Mouse (Mus musculus): ENCODE data around the gene Gnb1.
"Not testable (repeated sequence)": the region's sequence is repeated elsewhere in the genome, so short reads cannot be mapped to it uniquely, and the experiment has no call there.

Gnb1 gene

GRCm38 (mm10) chr4:155490990-155491504 is at the start of gene Gnb1:
Gene Gnb1 (plus strand): TSS chr4:155491361.
- DNase-seq (ENCODE audit: low spot score), result peak; percentile 89

GRCm38 (mm10) chr4:155442808-155443207 is 48.4 kb upstream of the Gnb1 start:
- DNase-seq (ENCODE audit: low spot score), result no peak

DNA sequence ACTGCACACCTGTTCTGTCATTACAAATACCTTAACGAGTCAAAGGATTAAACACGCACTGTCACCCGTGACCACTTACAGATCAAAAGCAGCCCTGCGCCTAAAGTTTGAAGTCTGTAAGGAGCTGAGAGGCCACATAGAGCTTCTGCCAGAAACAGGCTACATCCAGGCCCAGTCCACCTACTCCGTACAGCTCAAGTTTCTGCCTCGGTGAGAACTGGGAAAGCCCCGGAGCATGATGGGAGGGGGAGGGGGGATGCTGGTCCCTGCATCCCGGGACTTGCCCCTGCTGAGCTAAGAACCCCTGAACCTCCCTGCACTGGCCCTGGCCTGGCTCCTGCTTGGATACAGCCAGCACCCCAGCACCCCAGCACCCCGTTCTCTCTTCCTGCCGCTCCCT is 39.6 kb upstream of the Gnb1 start:
- peak; percentile 31 for DNase-seq (ENCODE audit: low spot score)

DNA sequence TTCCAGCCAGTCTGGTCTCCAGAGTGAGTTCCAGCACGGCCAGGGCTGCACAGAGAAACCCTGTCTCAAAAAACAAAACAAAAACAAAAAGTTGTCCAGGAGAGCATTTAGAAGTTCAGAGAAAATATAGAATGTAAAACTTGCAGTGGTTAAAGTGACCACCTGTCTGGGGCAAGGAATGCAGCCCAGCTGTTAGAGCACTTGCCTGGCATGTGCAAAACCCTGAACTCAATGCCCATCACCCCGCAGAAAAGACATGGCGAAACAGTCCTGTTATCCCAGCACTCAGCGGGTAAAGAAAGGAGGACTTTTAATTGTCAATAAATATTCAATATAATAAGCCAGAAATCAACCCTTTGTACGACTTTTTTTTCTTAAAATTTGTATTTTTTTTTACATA is 32.6 kb upstream of the Gnb1 start:
- DNase-seq (ENCODE audit: low spot score), result no peak

DNA sequence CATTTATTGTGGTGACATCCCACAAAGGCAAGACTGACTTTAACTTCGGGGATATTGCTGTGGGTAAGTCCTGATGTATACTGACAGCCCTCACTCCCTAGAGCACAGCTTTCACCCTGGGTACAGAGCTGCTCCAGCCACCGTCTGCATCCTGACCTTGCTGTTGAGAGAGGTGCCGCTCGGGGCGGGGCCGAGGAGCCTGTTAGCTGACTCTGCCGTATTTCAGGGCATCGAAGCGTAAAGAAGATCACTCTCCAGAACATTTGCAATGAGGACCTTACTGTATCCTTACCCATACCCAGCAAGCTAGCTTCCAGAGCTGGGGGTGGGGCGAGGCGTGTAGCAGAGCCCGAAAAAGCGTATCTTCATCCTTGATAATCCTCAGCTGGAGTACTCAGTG is 28.1 kb upstream of the Gnb1 start:
- no peak for DNase-seq (ENCODE audit: low spot score)

- no peak for DNase-seq (ENCODE audit: low spot score)
Measured at GRCm38 (mm10) chr4:155463611-155464010, 27.6 kb upstream of the Gnb1 start.

DNA sequence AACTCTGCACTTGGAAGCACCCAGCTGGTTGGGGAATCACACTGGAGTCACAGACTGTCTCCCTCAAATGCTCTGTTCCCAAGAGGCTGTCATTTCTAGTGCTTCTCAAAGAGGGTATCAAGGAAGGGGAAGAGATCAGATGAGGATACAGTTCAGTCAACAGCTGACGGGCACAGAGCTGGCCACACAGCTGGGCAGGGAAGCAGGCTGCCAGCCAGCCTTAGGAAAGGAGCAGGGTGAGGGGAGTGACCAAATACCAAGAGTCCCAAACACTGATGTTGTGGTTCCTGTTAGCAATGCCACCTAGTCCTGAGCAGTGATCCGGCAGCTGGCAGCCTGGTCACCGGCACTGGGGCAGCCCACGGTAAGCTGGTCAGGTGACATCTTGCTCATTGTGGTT is 27.1 kb upstream of the Gnb1 start:
- DNase-seq (ENCODE audit: low spot score), result no peak

DNA sequence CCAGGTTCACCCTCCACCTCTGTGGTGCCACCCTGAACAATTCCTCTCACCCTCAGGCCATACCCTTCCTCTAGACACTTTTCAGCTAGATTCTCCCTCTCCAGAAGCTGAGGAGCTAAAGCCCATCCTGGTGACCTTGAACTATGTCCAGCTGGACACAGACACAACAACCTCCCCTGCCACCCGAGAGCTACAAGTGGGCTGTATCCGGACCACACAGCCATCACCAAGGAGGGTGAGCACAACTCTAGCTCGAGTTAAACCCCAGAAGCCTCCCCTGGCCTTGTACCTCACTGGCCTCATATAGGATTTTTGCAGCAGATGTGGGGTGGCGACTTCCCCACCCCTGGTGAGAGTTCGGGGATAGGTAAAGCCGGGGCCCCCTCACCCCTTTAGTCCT is 25.6 kb upstream of the Gnb1 start:
- no peak for DNase-seq (ENCODE audit: low spot score)

- DNase-seq (ENCODE audit: low spot score), result no peak
Measured at GRCm38 (mm10) chr4:155466080-155466479, 25.1 kb upstream of the Gnb1 start.

DNA sequence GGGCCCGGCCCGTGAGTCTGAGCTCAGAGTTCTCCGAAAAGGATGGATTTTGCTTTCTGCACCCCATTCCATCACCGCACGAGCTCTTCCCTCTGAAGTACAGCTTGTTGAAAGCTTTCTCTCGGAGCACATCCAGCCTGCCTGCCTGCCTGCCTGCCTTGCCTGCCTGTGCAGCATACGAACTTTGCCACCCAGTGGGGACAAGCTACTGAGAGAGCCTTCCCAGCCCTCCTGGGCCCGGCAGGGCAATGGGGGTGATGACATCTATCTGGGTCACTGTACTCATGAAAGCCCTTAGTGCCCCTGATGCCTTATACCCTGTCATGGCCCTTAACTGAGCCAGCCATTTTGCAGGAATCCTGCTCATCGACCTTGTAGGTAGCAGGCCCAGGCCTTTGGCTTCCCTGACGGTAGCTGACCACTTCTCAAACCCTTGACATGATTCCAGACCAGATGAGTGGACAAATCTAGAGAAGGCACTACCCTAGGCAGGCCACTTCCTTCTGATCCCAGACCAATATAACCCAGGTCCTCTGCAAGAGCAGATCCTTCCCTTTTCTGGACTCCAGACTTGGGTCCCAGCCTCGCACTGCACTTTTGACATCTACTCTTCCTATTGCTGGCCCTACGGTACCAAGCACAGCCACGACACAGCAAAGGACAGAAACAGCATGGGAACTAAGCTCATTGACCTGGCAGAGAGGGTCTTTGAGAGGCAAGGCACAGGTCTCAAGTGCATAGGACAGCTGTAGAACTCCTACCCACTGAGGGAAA is 23.7 kb upstream of the Gnb1 start:
- no peak for DNase-seq (ENCODE audit: low spot score)

DNA sequence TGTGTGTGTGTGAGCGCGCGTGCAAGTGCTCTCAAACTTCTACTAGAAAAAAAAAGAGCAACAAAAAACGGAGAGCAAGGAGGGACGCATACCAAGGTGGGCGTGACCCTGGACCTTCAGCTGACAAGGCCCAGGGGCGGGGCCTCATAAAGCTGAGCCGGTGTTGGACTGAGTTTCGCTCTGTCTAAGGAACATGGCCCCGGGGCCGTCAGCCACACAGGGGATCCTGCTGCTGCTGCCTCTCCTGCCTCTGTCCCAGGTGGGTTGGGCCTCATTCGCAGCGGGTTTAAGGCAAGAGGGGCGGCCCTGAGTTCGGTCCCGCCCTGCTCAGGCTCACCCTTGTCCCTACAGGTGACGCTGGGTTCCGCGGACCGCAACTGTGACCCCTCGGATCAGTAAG is 22.2 kb upstream of the Gnb1 start, which contains the start of gene Tmem52:
Tmem52 (plus strand) TSS at position 163 of the 400 bp plus-strand sequence.
- peak; percentile 61 for DNase-seq (ENCODE audit: low spot score)

DNA sequence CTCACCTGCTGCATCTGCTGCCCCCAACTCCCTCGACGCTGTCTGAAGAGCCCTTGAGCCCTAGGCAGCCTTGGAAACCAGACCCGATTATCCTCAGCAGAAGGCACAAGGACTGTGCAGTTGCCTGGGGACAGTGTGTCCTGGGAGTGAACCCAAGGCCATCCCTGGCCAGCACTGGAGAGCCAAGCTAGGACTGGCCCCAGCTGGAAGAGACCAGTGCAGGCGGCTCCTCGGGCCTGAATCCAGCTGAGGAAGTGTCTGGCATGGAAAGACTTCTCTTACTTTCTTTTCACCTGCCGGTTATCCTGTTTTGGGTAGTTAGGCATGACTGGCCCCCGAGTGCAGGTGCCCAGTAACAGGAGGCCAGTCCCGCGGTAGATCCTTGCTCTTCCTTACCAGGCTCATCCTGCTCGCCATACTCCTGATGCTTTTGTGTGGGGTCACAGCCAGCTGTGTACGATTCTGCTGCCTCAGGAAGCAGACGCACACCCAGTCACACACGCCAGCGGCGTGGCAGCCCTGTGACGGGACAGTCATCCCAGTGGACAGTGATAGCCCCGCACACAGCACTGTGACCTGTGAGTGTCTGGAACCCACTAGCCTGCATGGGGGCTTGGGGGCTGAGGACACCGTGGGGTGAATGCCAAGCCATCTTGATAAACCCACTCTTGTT is 21.4 kb upstream of the Gnb1 start:
- no peak for DNase-seq (ENCODE audit: low spot score)

- DNase-seq (ENCODE audit: low spot score), result no peak
Measured at GRCm38 (mm10) chr4:155470263-155470953, 20.8 kb upstream of the Gnb1 start.

DNA sequence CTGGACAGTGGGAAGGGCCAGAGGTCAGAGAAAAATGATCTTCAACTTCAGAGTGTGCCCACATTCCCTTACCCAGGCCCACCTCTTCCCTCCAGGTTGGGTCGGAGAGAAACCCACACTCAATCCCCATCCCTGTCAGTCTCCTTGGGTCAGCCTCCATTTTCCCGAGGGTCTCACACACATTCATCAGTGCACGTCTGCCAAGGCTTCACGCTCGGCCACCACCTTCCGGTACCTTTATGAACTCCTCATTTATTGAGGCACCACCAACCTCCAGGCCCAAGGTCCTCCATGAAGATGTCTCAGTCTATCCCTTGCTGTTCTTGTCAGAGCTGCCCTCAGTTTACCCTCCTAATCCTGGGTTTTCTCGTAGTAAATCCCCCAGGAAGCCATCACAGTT is 20.2 kb upstream of the Gnb1 start:
- no peak for DNase-seq (ENCODE audit: low spot score)

DNA sequence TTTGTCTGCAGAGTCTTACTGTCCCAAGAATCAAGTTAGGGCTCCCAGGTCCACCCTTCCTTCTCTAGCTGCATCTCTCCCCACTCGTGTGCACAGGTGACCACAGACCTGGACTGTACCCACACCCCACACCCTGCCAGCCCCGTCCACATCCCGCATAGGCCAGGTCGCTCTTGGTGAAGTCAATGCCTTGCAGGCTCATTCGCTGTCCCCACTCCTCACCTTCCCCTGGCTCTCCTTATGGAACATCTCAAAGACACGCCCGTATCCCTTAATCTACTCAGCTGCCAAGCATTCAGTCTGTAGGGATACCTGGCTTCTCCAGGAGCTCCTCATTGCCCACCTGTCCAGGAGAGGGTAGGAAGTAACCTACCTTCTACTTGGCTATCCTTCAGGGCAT is 19.8 kb upstream of the Gnb1 start:
- no peak for DNase-seq (ENCODE audit: low spot score)

GRCm38 (mm10) chr4:155472716-155473290 is 18.4 kb upstream of the Gnb1 start:
- no peak for DNase-seq (ENCODE audit: low spot score)

GRCm38 (mm10) chr4:155473319-155473718 is 17.8 kb upstream of the Gnb1 start:
- no peak for DNase-seq (ENCODE audit: low spot score)

DNA sequence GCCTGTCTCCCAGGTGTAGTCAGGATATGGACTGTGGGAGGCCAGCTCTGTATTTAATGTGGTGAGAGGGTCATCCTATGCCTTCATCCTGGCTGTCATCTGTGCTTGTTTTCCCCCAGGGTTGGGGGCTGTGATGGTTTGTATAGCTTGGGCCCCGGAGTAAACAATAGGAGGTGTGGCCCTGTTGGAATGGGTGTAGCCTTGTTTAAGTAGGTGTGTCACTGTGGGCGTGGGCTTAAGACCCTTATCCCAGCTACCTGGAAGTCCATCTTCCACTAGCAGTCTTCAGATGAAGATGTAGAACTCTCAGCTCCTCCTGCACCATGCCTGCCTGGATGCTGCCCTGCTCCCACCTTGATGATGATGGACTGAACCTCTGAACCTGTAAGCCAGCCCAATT is 17.4 kb upstream of the Gnb1 start:
- not testable (repeated sequence) for DNase-seq (ENCODE audit: low spot score)

GRCm38 (mm10) chr4:155481381-155482124 is 9.6 kb upstream of the Gnb1 start:
- peak; percentile 83 for DNase-seq (ENCODE audit: low spot score)

DNA sequence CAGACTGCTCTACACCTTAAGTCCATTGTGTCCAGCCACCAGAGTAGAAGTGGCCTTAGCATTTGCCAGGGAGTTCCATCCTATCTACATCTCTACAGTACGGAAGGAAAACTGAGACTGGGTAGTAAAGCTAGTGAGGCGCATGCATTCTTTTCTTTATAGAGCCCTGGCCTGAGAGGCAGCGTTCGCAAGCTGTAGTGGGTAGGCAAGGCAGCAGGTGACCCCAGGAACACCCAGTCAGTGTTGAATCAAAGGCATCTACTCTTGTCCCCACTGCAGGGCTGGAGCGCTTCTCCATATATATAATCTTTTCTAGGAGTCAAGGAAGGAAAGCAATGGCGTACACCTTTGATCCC is 9.1 kb upstream of the Gnb1 start:
- no peak for DNase-seq (ENCODE audit: low spot score)

DNA sequence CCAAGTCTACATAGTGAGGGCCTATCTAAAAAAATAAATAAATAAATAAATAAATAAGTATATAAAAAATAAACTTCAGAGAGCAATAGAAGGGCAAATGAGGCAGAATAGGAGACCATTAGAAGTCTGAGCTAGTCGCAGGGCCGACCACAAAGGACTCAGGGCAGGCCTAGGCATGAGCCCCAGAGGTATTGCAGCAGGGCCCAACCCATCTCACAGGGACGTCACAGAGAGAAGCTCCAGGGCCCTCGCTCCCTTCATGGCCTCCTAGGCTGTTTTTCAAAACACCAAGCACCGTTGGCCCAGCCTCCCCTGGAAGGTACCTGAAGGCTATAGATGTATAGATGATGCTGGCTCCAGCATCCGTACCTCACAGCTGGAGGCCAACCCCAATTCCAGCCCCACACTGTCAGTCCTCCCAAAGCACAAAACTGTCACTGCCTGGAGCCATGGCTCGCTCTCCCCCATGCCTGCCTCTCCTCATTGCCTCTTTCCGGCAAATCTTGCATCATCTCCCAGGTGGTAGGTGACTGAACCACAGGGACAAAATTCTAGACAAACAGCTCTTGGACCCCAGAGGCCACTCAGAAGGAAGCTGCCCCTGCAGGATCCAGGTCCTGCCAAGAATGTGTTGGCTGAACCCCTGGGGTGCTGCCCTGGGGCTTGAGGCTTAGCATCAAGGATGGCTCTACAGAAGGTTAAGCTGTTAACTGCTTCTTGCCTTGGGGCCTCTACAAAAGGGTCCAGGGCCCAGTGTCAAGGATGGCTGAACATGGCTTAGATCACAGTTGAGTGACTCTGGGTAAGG is 8.2 kb upstream of the Gnb1 start:
- no peak for DNase-seq (ENCODE audit: low spot score)

All from embryo, embryonic 10 days (tissue).